Mouse (Mus musculus): ENCODE data around the gene Gnl2. TPM values are rescaled to one million over a fixed set of nuclear protein-coding genes. Genes with fewer than 3 reads are reported as not detected.

Gnl2 gene
- 10 to 100 TPM; 29.3 to 31.9 TPM for total RNA-seq (2021)
- long read RNA-seq, experiment 1, transcript Gnl2-201 (16 exons, 2,366 nt) = major isoform, 55 of 64 reads
- long read RNA-seq, experiment 1, partial matches to known transcripts = 6 of 64 reads
- long read RNA-seq, experiment 1, other reads (novel, unspliced or antisense) = 3 of 64 reads
- long read RNA-seq, experiment 2, transcript Gnl2-201 (16 exons, 2,366 nt) = major isoform, 73 of 84 reads
- long read RNA-seq, experiment 2, partial matches to known transcripts = 6 of 84 reads
- long read RNA-seq, experiment 2, other reads (novel, unspliced or antisense) = 5 of 84 reads

GRCm38 (mm10) chr4:125015806-125016635 lies at the start of gene Gnl2:
Gnl2 (plus strand) TSS chr4:125016585.
- no peak for TF ChIP-seq CTCF (IDR thresholded peaks at IDR 0.05)
- intact Hi-C loops (cut with DNase I) = no loop called here
- Histone ChIP-seq H3K4me3 (no peak within 1 kb of the TSS), H3K27ac (no peak within 1 kb of the TSS)
- DNase-seq = peak; percentile 47

GRCm38 (mm10) chr4:124968711-124969110 lies 47.7 kb upstream of the Gnl2 start:
- Histone ChIP-seq H3K27ac (no peak overlapping the region), H3K4me3 (no peak overlapping the region)
- TF ChIP-seq CTCF (IDR thresholded peaks at IDR 0.05) = no peak
- intact Hi-C loops (cut with DNase I) = no loop called here
- no peak for DNase-seq

DNA sequence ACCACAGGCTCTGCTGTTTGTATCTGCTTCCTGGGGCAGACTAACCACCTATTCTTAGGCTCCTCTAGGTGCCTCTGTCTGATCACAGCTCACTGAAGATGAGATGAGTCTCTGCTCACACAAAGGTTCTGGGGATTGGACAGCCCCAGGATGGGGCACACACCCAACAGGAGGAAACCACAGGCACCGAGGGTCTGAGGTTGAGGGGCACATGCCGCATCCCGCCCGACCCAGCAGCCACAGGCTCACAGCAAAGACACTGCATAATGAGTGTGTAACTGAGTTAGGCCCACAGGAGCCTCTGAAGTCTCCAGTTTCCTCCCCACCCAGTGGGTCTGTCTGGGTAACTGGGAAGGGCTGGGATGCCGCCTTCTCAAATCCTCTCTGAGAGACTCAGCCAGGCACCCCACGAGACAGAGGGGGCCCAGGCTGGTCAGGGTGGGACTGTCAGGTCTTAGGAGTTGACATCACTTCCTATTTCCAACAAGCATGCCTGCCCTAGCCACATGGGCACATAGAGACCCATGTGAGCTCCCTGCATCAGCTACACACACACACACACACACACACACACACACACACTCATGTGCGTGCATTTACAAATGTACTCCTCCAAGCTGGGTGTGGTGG lies 47.1 kb upstream of the Gnl2 start:
- intact Hi-C loops (cut with DNase I) = no loop called here
- no peak overlapping the region for H3K27ac ChIP-seq
- no peak for TF ChIP-seq CTCF (IDR thresholded peaks at IDR 0.05)
- H3K4me3 ChIP-seq = no peak overlapping the region
- no peak for DNase-seq

GRCm38 (mm10) chr4:124970194-124970593 lies 46.2 kb upstream of the Gnl2 start:
- TF ChIP-seq CTCF (IDR thresholded peaks at IDR 0.05) = no peak
- no peak for DNase-seq
- no peak overlapping the region for H3K27ac ChIP-seq
- intact Hi-C loops (cut with DNase I) = no loop called here
- H3K4me3 ChIP-seq = no peak overlapping the region

- intact Hi-C loops (cut with DNase I) = no loop called here
- no peak for DNase-seq
- TF ChIP-seq CTCF (IDR thresholded peaks at IDR 0.05) = no peak
- Histone ChIP-seq H3K27ac (no peak overlapping the region), H3K4me3 (no peak overlapping the region)
Measured at GRCm38 (mm10) chr4:124970677-124971076, 45.7 kb upstream of the Gnl2 start.

- no peak overlapping the region for H3K27ac ChIP-seq
- H3K4me3 ChIP-seq = no peak overlapping the region
- no peak for DNase-seq
- intact Hi-C loops (cut with DNase I) = no loop called here
- TF ChIP-seq CTCF (IDR thresholded peaks at IDR 0.05) = no peak
Measured at GRCm38 (mm10) chr4:124971094-124971493, 45.3 kb upstream of the Gnl2 start.

DNA sequence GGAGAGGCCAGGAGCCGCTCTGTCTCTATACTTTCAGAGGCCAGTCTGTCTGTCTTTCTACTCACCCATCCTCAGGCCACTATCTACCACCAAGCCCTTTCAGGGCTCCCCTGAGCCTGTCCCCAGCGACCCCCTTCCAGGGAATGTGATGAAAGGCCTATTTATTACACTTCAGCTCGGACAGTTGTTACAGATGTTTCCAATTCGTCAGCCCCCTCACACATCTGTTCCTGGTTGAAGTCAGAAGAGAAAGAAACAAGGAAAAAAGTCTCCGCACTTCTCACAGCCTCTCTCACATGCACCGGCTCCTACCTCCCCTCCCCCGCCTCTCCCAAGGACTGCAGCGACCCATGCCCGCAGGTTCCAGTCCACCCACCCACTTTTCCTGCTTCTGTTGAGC lies 44.1 kb upstream of the Gnl2 start:
- intact Hi-C loops (cut with DNase I) = no loop called here
- H3K27ac ChIP-seq = no peak overlapping the region
- no peak overlapping the region for H3K4me3 ChIP-seq
- TF ChIP-seq CTCF (IDR thresholded peaks at IDR 0.05) = no peak
- no peak for DNase-seq

DNA sequence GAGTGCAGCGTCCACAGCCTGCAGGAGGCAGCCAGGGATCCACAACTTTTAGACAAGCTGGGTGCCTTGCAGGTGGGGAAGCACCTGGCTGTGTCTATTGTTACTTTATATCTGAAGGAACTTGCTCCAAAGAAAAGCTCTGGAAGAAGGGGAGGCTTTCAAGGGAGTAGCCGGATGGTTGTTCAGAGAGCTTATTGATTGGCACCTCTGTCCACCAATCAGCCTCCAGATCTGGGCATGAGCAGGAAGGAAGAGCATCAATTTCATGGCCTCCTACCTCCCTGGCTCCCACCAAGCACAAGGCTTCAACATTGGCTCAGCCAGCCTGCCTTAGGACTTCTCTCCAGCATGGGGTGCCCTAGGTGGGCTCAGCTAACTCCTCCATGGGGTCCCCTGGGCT lies 43.1 kb upstream of the Gnl2 start:
- no peak for DNase-seq
- Histone ChIP-seq H3K4me3 (no peak overlapping the region), H3K27ac (no peak overlapping the region)
- intact Hi-C loops (cut with DNase I) = no loop called here
- TF ChIP-seq CTCF (IDR thresholded peaks at IDR 0.05) = no peak

GRCm38 (mm10) chr4:124978201-124978600 lies 38.2 kb upstream of the Gnl2 start:
- intact Hi-C loops (cut with DNase I) = no loop called here
- Histone ChIP-seq H3K4me3 (no peak overlapping the region), H3K27ac (no peak overlapping the region)
- no peak for DNase-seq
- no peak for TF ChIP-seq CTCF (IDR thresholded peaks at IDR 0.05)

DNA sequence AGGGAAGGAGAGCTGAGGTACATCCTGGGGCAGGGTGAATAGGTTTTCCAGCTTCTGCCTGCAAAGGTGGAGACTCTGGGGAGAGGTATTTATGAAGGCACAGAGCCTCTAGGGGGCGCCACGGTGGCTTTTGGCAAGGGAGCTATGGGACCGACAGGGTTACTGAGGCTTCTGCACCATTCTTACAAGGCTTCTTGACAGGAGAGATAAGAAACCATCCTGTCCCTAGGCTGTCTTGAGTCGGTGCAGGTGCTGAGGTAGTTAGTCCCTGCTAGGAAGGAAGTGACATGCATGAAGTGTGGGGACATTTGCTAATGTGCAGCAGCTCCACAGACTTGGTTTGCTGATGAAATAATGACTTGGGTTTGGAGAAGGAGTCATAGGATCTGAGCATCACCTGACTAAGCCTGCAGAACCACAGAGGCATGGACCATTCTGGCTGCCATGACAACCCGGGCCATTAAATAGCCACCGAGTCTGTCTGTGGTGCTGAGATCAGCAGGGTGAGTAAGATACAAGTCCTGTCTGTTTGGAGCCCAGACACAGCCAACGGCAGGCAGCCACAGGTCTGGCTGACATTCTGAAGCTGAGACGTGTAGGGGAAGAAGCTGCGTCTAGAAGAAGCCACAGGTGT lies 32.4 kb upstream of the Gnl2 start:
- no peak overlapping the region for H3K27ac ChIP-seq
- intact Hi-C loops (cut with DNase I) = no loop called here
- no peak for DNase-seq
- no peak overlapping the region for H3K4me3 ChIP-seq
- TF ChIP-seq CTCF (IDR thresholded peaks at IDR 0.05) = peak; percentile 19; the same call in 1 of the 2 replicates

DNA sequence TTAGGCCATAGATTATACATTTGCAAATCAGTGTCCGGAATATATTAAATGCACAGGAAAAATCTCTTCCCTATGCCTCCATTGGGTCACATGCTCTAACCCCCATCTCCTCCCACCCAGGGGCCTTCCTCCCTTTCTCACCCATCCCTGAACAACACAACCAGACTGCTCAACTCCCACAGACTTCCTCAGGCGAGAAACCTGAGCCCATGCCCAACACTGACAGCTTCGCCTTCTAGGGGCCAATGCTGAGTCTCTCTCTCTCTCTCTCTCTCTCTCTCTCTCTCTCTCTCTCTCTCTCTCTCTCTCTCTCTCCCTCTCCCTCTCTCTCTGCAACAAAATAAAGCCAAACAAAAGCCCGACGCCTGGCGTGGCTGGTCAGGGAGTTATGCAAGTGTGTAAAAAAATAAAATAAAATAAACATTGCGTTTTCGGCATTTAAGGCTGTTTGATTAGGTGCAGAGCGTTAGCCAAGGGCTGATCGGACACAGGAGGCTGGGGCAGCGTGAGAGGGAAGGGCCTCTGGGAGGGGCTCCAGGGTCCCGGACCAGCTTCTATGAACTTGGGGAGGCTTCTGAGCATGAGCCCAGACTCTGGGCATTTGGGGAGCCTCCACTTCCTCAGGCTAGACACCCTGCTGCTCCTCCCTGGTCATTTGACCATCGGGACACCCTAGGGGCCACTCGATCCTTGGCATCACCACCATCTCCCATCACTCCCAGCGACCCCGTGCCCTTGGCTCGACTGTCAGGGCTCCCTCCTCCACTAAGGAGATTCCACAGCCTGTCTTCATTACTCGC lies 31.3 kb upstream of the Gnl2 start:
- no peak for DNase-seq
- no peak for TF ChIP-seq CTCF (IDR thresholded peaks at IDR 0.05)
- intact Hi-C loops (cut with DNase I) = no loop called here
- Histone ChIP-seq H3K4me3 (no peak overlapping the region), H3K27ac (no peak overlapping the region)
